Comparison of ENCODE assay signal across 8 mouse cellular contexts in genomic region chr1:155099280-155099848, GRCm38 (mm10). TPM values are rescaled to one million over a fixed set of nuclear protein-coding genes. Genes with fewer than 3 reads are reported as not detected.
A peak's percentile ranks its signal among the peaks of the same experiment; 100 is the strongest.
DNase-seq lines count a peak whose midpoint lies in the region; ATAC-seq and TF ChIP-seq lines count a peak whose summit lies in the region.

TSS of gene Ier5 (minus strand) at chr1:155099636.

- 0% methylated on average over 40 of the region's 40 CpGs for WGBS in hindbrain, embryonic 15.5 days

- H3K4me1 ChIP-seq in hindbrain, embryonic 15.5 days (replicated peaks): peaks cover 30% of the 10 kb centered on the region

- DNase-seq in Patski (ENCODE audit: low read depth, low spot score): peak; percentile 93
- DNase-seq in cerebellum, postnatal 14 days: peak; percentile 98
- DNase-seq in frontal cortex, postnatal 25 days (ENCODE audit: low spot score in 2 of 2): peak; percentile 97 to 98
- DNase-seq in left cerebral cortex, adult 11 months (ENCODE audit: low spot score): peak; percentile 91
- peak; percentile 97 to 98 for DNase-seq in lung, postnatal 4 days
- peak; percentile 96 for DNase-seq in retina, postnatal 7 days (ENCODE audit: low read depth, low spot score)
- DNase-seq in urinary bladder, adult 2 months (ENCODE audit: low spot score): peak; percentile 99

- POLR2A ChIA-PET in Patski (lab: Charles Lee): interaction anchor here (0.7 to 6.6 kb wide), 17 partner anchors 11 to 146 kb away, joined by 3 to 78 read pairs (median 4); partner anchors contain the start of genes BC034090 and Mr1

- in situ Hi-C loops in Patski (cut with MboI; ENCODE audit: low pct_unique_long_range_greater_than_20kb): loop anchor here (5.0 to 25.0 kb wide), 3 partner anchors 47 to 1587 kb away; no protein-coding TSS in a partner anchor

- peak within 1 kb of the TSS; percentile 91 for H3K4me3 ChIP-seq in hindbrain, embryonic 15.5 days

- H3K27ac ChIP-seq in hindbrain, embryonic 15.5 days (replicated peaks): peak within 1 kb of the TSS; percentile 89

- no peak for TF ChIP-seq CTCF in Patski (IDR thresholded peaks at IDR 0.05)

- H3K4me2 ChIP-seq in hindbrain, embryonic 15.5 days: peak within 1 kb of the TSS; percentile 85

- no peaks in the 10 kb centered on the region for H3K9me3 ChIP-seq in hindbrain, embryonic 15.5 days

- peak; percentile 88 for ATAC-seq in Patski
- ATAC-seq in hindbrain, embryonic 15.5 days (ENCODE audit: low FRiP score, low read depth): peak; percentile 98

- no peaks in the 10 kb centered on the region for H3K36me3 ChIP-seq in hindbrain, embryonic 15.5 days

- no peaks in the 10 kb centered on the region for H3K27me3 ChIP-seq in Patski
- H3K27me3 ChIP-seq in hindbrain, embryonic 15.5 days: no peaks in the 10 kb centered on the region

- CTCF ChIA-PET in Patski (lab: Charles Lee): interaction anchor here (0.6 to 8.9 kb wide), 6 partner anchors 12 to 126 kb away, joined by 3 to 71 read pairs (median 3); no protein-coding TSS in a partner anchor

- H3K9ac ChIP-seq in hindbrain, embryonic 15.5 days: peak within 1 kb of the TSS; percentile 96

RNA-seq across cellular contexts. Expression of gene Ier5, which starts in this region (rescaled TPM):
- polyA plus RNA-seq in Patski (2021): 43.2 TPM
- 7.8 and 9.7 TPM in 2 replicates for polyA plus RNA-seq in hindbrain, embryonic 15.5 days (2015; fragmentation: Nextera tagmentation; extraction: Ambion mirVana)
- polyA plus RNA-seq in urinary bladder, adult 2 months (2012; rRNA removed): 29.7 and 40.7 TPM in 2 replicates

Comparison
In these comparisons a context has a peak if more than half of its experiments do, and no peak if none do; other contexts are left out.
1. Peak in every context shown above with its lines: DNase-seq, ATAC-seq, H3K4me3 ChIP-seq and H3K27ac ChIP-seq.